Mouse (Mus musculus) lung, embryonic 16.5 days (tissue): ENCODE measurements around the gene Tmem208. TPM values are rescaled to one million over a fixed set of nuclear protein-coding genes. Genes with fewer than 3 reads are reported as not detected.

ENCODE experiments used
- ATAC-seq: fragments of 200-750 bp; cut with Nextera tagmentation; 2 replicates; pipeline ENCODE4 v1.8.0; 2017; ENCODE audit warnings: low read depth, mild to moderate bottlenecking, moderate library complexity
- H3K27ac ChIP-seq: fragments of 300-500 bp; sonication (generic); 2 replicates; pipeline ENCODE4 v1.5.1; 2014; ENCODE audit warnings: mild to moderate bottlenecking, control low read depth, low read length
- H3K27me3 ChIP-seq: fragments of 300-500 bp; sonication (generic); 2 replicates; pipeline ENCODE4 v1.6.1; 2014; ENCODE audit warnings: low read depth, low read length, mixed read lengths; ENCODE audit not compliant: control insufficient read depth, insufficient read depth
- H3K36me3 ChIP-seq: fragments of 300-500 bp; sonication (generic); 2 replicates; pipeline ENCODE4 v1.6.1; 2014; ENCODE audit warnings: low read length; ENCODE audit not compliant: control insufficient read depth, insufficient read depth
- H3K4me1 ChIP-seq: fragments of 300-500 bp; sonication (generic); replicated peaks from 2 replicates; pipeline ENCODE4 v1.6.1; 2014; ENCODE audit warnings: low read length, mixed read lengths; ENCODE audit not compliant: control insufficient read depth, insufficient read depth
- H3K4me2 ChIP-seq: fragments of 300-500 bp; sonication (generic); 2 replicates; pipeline ENCODE4 v1.6.1; 2014; ENCODE audit warnings: low read depth, low read length, control low read depth
- H3K4me3 ChIP-seq: fragments of 300-500 bp; sonication (generic); 2 replicates; pipeline ENCODE4 v1.5.1; 2014; ENCODE audit warnings: mild to moderate bottlenecking, low read length, control low read depth
- H3K9ac ChIP-seq: fragments of 300-500 bp; sonication (generic); 2 replicates; pipeline ENCODE4 v1.6.1; 2014; ENCODE audit warnings: low read length, control low read depth
- H3K9me3 ChIP-seq: fragments of 300-500 bp; sonication (generic); 2 replicates; pipeline ENCODE4 v1.6.1; 2016; ENCODE audit warnings: low read length; ENCODE audit not compliant: control insufficient read depth
- WGBS: fragments of 180-500 bp; shearing (Covaris S2); extraction: QIAGEN DNeasy Blood & Tissue Kit; methylation state at CpG from one replicate; pipeline ENCODE4 v1.1.7; 2014; 5-methylcytosine and 5-hydroxymethylcytosine counted together
- polyA plus RNA-seq: library from polyadenylated mRNA; unstranded; fragments of >200 nt; fragmentation: Nextera tagmentation; extraction: Ambion mirVana; gene quantifications from 2 replicates; pipeline ENCODE4 v1.2.1, GENCODE M21; 2015

The Tmem208 gene
- polyA plus RNA-seq, 1 experiment from 2014 or later: 115 TPM

DNA sequence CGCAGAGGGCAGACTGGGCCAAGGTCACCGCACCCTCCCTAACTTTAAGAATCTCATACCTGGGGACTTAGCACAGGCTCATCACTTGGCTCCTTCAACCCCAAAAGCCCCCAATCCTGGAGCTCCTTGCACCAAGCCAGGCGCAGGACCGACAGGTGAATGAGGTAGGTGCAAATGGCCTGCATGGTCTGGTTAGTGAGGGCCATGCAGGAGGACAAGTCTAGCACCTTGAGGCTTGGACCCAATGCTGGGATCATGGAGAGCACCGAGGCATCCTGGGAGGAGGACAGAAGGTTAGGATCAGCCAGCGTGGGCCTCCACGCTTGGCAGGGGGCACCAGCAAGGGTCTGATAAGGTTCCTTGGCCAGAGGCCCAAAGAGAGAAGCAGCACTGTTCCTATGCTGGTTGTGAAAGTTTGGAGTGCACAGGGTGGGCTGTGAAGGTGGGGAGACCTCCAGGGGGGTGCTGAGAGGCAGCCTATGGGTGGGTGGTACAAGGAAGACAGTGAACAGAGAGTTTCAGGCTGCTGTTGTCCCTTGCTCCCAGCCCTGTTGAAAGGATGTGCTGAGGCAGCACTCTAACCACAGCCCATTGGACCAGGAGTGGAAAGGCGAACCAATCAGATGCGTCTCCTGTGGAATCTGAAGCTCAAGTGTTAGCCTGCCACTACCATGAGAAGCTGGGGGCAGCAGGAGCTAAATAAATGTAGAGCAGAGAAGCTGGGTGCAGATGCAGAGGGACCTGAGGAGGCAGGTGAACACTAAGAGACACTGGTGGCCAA, 12.3 kb upstream of the Tmem208 start:
- H3K27ac ChIP-seq: no peak overlapping the region
- no peaks in the 10 kb centered on the region for H3K27me3 ChIP-seq
- H3K4me3 ChIP-seq: no peak overlapping the region
- WGBS: 64% methylated on average over 9 of the region's 9 CpGs
- H3K4me2 ChIP-seq: no peak overlapping the region
- peaks cover 11% of the 10 kb centered on the region; the same call in 1 of the 2 replicates for H3K4me1 ChIP-seq
- no peak for ATAC-seq
- H3K9me3 ChIP-seq: no peaks in the 10 kb centered on the region
- peaks cover 24% of the 10 kb centered on the region; the same call in 1 of the 2 replicates for H3K36me3 ChIP-seq
- no peak overlapping the region for H3K9ac ChIP-seq

DNA sequence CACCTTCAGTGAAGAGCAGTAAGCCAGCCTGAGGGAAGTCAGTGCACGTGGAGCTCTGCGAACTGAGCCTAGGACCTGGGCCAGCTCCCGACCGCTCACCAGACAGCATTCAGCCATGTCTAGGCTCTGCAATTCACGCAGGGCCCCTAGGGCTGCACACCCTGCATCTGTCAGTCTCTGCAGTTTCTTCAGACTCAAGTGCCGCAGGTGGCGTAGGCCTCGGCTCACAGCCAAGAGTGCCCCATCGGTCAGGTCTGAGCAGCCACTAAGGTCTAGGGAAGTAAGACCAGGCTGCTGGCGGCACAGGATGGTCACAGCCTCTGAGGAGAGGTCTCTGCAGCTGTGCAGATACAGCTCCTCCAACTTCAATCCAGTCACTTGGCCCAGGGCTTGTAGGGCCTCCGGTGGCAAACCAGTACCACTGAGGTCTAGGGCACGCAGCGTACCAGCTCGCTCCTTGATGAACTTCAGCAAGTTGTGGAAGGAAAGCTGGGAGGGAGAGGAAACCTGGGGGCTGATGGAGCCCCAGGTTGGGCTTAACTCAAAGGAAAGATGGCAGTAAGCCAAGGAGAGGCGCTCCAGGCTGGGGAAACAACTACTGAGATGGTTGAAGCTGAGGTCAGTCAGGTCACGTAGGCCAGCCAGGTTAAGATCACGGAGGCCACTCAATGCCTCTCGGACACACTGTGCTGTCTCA, 10.9 kb upstream of the Tmem208 start:
- Histone ChIP-seq H3K36me3 (peaks cover 22% of the 10 kb centered on the region; the same call in 1 of the 2 replicates), H3K4me1 (peaks cover 16% of the 10 kb centered on the region), H3K27ac (no peak overlapping the region), H3K9me3 (no peaks in the 10 kb centered on the region), H3K4me3 (no peak overlapping the region), H3K4me2 (no peak overlapping the region), H3K27me3 (no peaks in the 10 kb centered on the region), H3K9ac (no peak overlapping the region)
- no peak for ATAC-seq
- WGBS: 82% methylated on average over 18 of the region's 18 CpGs

DNA sequence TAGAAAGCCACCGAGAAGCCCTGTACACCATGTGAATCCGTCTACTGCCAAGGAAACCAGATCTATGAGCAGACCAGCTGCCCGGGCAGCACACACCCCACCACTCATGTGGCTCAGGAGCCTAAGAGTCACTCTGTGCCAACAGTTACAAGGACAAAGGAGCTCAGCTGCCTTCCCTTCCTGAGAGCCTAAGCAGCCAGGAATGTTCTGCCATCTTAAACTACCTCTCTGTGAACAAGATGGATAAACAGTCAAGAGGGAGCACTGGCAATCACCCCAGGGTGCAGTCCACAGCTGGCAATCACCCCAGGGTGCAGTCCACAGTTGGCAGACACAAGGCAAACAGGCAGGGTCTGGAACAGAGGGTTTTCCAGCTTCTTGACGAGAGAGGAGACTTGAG, 8.2 kb upstream of the Tmem208 start:
- ATAC-seq: peak; percentile 74
- WGBS: 62% methylated on average over 4 of the region's 4 CpGs
- H3K36me3 ChIP-seq: peaks cover 5% of the 10 kb centered on the region; the same call in 1 of the 2 replicates

DNA sequence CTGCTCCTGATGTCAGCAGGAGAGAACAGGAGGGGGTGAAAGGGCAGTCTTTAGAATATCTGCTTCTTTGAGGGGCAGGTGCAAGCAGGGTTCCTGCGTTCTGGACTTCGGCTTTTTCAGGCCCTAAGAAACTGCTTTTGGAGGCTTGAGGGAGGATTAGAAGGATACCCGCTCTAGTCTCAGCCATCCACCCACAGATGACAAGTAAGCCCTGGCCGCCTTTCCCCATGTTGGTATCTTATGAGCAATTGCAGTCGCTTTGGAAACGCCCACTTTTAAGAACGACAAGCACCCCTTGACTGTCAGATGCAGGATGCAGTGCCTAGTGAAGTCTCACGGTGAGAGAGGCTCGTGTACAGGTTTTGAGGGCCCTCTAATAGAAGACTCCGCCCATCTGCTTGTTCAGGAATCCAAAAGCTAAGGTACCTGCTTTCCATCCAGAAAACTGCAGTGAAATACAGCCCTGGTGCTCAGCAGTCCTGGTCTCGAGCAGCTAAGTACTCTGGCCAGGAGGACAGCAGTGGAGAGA, 7.4 kb upstream of the Tmem208 start:
- peaks cover 16% of the 10 kb centered on the region for H3K4me1 ChIP-seq
- 67% methylated on average over 11 of the region's 11 CpGs for WGBS
- peak; percentile 55 for ATAC-seq
- H3K9me3 ChIP-seq: no peaks in the 10 kb centered on the region
- peaks cover 5% of the 10 kb centered on the region; the same call in 1 of the 2 replicates for H3K36me3 ChIP-seq
- peak overlapping the region; percentile 84 for H3K27ac ChIP-seq
- H3K4me3 ChIP-seq: no peak overlapping the region
- H3K27me3 ChIP-seq: no peaks in the 10 kb centered on the region
- no peak overlapping the region for H3K4me2 ChIP-seq
- H3K9ac ChIP-seq: no peak overlapping the region

More for the DNA sequence above, 8.2 kb upstream of the Tmem208 start:
- Histone ChIP-seq H3K4me3 (no peak overlapping the region), H3K4me2 (no peak overlapping the region), H3K9me3 (no peaks in the 10 kb centered on the region), H3K9ac (no peak overlapping the region), H3K4me1 (peaks cover 16% of the 10 kb centered on the region), H3K27me3 (no peaks in the 10 kb centered on the region), H3K27ac (peak overlapping the region; percentile 84)

DNA sequence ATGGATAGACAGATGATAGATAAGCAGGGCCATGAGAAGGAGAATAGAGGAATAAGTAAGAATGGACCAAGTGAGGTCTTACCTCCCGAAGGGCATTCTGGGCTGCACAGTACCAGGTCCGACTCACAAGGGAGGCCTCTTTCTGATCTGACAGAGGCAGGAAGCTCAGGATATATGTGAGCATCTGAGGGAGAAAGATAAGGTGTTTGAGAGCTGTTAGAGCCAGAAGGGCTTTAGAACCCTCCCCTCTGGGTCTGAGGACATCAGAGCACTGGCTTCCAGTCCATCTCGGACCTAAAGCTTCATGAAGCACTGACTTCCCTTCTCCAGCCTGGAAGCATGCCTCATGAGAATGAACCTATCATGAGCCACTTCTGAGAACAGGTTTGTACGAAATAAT, 3.0 kb upstream of the Tmem208 start:
- Histone ChIP-seq H3K9me3 (no peaks in the 10 kb centered on the region), H3K4me2 (no peak overlapping the region), H3K36me3 (peaks cover 3% of the 10 kb centered on the region), H3K4me1 (peaks cover 27% of the 10 kb centered on the region), H3K4me3 (no peak overlapping the region), H3K9ac (no peak overlapping the region), H3K27ac (no peak overlapping the region), H3K27me3 (no peaks in the 10 kb centered on the region)
- ATAC-seq: no peak
- 75% methylated on average over 4 of the region's 4 CpGs for WGBS

DNA sequence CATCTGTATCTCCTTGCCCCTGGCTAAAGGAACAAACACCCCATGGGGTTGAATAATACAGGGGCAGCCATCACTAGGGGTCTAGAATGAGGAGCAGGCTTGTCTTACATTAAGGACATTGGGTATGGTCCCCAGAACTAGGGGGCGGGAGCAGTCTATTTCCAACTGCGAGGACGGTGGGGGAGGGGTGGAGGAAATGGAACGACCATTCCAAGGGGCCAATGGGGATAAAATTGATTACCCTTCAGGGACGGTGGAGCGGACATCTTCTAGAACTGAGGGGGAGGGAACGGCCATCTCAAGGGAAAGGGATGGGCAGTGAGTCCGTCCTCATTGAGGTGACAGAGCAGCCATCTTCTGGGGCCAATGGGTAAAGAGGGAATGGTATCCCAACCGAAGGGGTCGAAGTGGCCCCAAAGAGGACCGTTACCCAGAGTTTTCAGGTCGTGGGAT, 487 bp upstream of the Tmem208 start:
- H3K27ac ChIP-seq: peak overlapping the region; percentile 91
- H3K9me3 ChIP-seq: no peaks in the 10 kb centered on the region
- WGBS: 0% methylated on average over 12 of the region's 12 CpGs
- ATAC-seq: peak; percentile 35
- H3K9ac ChIP-seq: peak overlapping the region; percentile 78
- peak overlapping the region; percentile 83 for H3K4me2 ChIP-seq
- peak overlapping the region; percentile 67 for H3K4me3 ChIP-seq
- H3K36me3 ChIP-seq: peaks cover 27% of the 10 kb centered on the region
- peaks cover 18% of the 10 kb centered on the region for H3K4me1 ChIP-seq
- no peaks in the 10 kb centered on the region for H3K27me3 ChIP-seq

DNA sequence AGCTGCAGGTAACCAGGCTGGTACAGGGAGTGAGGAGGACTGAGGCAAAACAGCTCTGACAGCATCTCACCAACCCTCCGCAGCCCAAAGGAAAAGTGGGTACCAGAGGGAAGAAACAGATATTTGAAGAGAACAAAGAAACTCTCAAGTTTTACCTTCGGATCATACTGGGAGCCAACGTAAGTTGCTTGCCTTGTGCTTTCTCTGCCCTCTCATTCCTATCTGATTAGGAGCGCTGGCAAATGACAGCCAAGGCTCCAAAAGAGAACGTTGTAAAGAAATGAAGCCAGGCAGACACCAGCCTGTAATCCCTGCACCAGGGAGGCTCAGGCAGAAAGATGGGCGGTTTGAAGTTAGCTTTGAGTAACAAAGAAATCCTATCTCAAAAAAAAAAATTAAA, 814 bp downstream of the Tmem208 start:
- H3K27me3 ChIP-seq: no peaks in the 10 kb centered on the region
- no peak for ATAC-seq
- H3K36me3 ChIP-seq: peaks cover 40% of the 10 kb centered on the region
- peaks cover 18% of the 10 kb centered on the region for H3K4me1 ChIP-seq
- H3K9ac ChIP-seq: peak overlapping the region; percentile 78
- peak overlapping the region; percentile 91 for H3K27ac ChIP-seq
- no peaks in the 10 kb centered on the region for H3K9me3 ChIP-seq
- WGBS: 35% methylated on average over 6 of the region's 6 CpGs
- peak overlapping the region; percentile 86 for H3K4me2 ChIP-seq
- H3K4me3 ChIP-seq: peak overlapping the region; percentile 67

DNA sequence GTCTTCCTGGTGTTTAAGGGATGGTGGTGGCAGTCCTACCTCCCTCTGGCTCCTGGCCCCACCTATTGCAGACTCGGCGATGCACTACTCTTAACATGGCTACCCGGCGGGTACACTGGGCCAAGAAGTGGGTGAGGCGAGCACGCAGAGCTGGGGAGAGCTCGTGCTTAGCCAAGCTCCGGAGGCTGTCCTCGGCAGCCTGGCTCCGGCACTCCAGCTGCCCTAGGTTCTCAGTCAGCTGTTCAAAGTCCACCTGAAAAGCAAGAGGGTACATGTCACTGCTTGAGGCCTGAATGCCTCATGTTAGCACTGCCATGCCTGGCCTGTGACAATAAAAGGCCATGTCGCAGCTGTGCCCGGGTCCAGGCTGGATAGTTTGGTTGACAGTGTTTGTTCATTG, 4.2 kb downstream of the Tmem208 start:
- peaks cover 12% of the 10 kb centered on the region for H3K4me1 ChIP-seq
- WGBS: 88% methylated on average over 12 of the region's 12 CpGs
- H3K27me3 ChIP-seq: no peaks in the 10 kb centered on the region
- peaks cover 67% of the 10 kb centered on the region for H3K36me3 ChIP-seq
- no peak overlapping the region for H3K4me3 ChIP-seq
- H3K27ac ChIP-seq: no peak overlapping the region
- no peak overlapping the region for H3K9ac ChIP-seq
- no peak for ATAC-seq
- H3K9me3 ChIP-seq: no peaks in the 10 kb centered on the region
- no peak overlapping the region for H3K4me2 ChIP-seq

DNA sequence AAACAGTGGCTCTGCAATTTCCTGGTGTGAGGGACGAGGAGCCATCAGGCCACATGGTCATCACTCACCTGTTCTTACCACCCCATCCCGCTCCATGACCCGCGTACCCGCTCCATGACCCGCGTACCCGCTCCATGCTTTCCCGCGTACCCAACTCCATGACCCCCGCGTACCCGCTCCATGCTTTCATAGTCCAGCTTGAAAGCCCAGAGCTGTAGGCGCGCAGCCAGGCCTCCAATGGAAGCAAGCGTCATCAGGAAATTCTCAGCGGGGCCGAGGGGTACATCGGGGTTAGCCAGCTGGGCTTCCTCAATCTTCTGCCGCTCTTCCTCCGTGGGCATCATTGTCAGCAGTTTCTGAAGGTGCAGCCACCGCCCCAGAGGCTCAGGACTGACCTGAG, 5.3 kb downstream of the Tmem208 start:
- H3K4me3 ChIP-seq: no peak overlapping the region
- ATAC-seq: no peak
- H3K27me3 ChIP-seq: no peaks in the 10 kb centered on the region
- H3K36me3 ChIP-seq: peaks cover 77% of the 10 kb centered on the region
- no peak overlapping the region for H3K27ac ChIP-seq
- H3K4me2 ChIP-seq: no peak overlapping the region
- WGBS: 89% methylated on average over 22 of the region's 22 CpGs
- peaks cover 10% of the 10 kb centered on the region for H3K4me1 ChIP-seq
- H3K9me3 ChIP-seq: no peaks in the 10 kb centered on the region
- H3K9ac ChIP-seq: no peak overlapping the region
